Mouse (Mus musculus): Measurements from ENCODE around the gene Fbxo42.

DNA sequence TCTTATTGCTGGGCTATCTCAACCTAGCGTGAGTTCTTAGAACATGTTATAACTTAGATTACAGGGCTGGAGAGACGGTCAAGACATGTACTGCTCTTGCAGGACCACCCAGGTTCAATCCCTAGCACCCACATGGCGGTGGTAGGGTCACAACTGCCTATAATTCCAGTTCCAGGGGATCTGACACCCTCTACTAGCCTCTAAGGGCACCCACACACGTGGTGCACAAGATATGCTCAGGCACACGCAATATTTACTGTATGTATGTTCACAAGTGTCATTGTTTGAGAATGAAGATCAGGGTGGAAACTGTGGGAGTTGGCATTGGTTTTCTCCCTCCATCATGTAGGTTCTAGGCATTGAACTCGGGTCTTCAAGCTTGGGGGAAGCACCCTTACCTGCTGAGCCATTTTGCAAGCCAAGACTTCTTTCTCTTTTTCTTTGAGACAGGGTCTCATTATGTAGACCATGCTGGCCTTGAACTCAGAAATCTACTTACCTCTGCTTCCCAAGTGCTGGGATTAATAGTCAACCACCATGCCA lies 1.2 kb upstream of the Fbxo42 start:
- TF ChIP-seq GATA1 (IDR thresholded peaks at IDR 0.05; ENCODE audit: borderline replicate concordance, low read length): no peak
- no peak for TF ChIP-seq FLI1 (IDR thresholded peaks at IDR 0.05; ENCODE audit: low read length)

Data from megakaryocyte, embryonic 14.5 days (primary cell).